Mouse (Mus musculus): ENCODE measurements at regions not wholly inside any gene's neighbourhood (a gene's known extent, or its start where the extent isn't known, plus 50 kb on each side); places are given as distances from the start of the nearest gene placed in this dataset.

DNA sequence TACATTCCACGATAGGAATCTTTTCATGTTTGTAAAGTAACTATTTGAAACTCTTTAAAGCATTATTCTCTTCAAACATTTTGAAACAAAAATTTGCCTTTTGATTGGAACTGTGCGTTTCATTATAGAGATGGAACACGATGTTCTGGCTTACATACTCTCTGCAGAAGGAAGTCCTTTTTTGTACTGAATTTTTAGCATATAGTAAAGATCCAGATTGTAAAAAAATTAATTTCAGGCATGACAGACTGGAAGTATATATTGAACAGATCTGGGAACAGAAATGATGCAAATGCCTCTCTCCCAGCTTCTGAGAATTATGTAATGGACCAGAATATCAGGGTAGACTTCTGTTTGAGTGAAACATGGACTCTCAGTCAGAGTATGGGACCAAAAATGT is 566.0 kb upstream of the Mef2c start:
- WGBS = 90% methylated on average over 3 of the region's 3 CpGs
- H3K9me3 ChIP-seq (replicated peaks) = no peaks in the 10 kb centered on the region
- H3K27me3 ChIP-seq (ENCODE audit: low read depth, poor library complexity, severe bottlenecking) = no peaks in the 10 kb centered on the region
- DNase-seq (ENCODE audit: low spot score) = no peak
- peaks cover 2% of the 10 kb centered on the region for H3K4me1 ChIP-seq
- no peak overlapping the region for H3K4me3 ChIP-seq
- no peak overlapping the region for H3K27ac ChIP-seq (replicated peaks)
- no peaks in the 10 kb centered on the region for H3K36me3 ChIP-seq

DNA sequence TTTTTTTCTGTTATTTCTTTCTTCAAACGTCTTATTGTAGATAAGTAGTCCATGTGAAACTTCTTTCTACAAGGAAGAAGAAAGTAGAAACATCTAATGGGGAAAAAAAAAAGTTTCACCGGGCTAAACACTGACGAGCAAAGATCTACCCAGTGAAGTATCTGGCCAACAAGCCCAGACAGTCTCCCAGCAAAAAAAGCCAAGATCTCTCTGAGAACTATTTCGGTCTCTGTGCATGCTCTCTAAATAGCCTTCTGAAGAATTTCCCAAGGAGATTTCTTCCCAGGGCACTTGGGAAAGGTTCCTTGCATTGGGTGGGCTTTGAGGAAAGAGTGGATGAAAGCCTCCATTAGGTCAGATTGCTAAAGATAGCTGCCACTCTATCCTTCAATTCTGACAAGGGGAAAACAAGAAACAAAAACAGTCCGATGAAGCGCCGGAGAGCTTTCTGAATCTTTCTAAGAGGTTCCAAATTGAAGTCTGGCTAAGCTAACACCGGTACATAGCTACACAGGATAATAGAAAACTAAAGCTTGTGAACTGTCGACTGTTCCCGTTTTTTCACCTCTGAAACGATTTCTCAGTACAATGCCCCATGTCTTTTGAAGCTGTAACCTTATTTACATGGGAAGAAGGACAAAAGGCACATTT is 561.0 kb upstream of the Mef2c start:
- peaks cover 8% of the 10 kb centered on the region for H3K4me1 ChIP-seq
- no peak overlapping the region for H3K4me3 ChIP-seq
- H3K27ac ChIP-seq (replicated peaks) = peak overlapping the region; percentile 23; the same call in 1 of the 2 replicates
- no peaks in the 10 kb centered on the region for H3K36me3 ChIP-seq
- DNase-seq (ENCODE audit: low spot score) = no peak
- 66% methylated on average over 11 of the region's 11 CpGs for WGBS
- H3K9me3 ChIP-seq (replicated peaks) = no peaks in the 10 kb centered on the region
- no peaks in the 10 kb centered on the region for H3K27me3 ChIP-seq (ENCODE audit: low read depth, poor library complexity, severe bottlenecking)

DNA sequence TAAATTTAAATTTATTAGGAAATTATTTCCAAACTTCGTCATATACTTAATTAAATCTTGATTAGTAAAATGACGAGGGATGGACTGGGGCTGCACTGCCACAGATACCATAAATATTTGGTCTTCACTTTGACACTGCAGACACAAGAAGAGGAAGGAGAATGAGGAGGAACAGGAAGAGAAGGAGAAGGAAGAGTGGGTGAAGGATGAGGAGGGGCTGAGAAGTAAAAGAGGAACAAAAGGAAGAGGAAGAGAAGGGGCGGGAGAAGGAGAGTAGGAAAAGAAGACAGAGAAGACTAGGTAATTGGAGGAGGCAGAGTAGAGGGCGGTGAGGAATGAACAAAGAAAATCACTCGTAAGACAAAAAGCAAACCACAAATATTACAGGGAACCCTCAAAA is 556.9 kb upstream of the Mef2c start:
- Histone ChIP-seq H3K4me3 (no peak overlapping the region), H3K9me3 (replicated peaks) (no peaks in the 10 kb centered on the region), H3K36me3 (no peaks in the 10 kb centered on the region), H3K27me3 (ENCODE audit: low read depth, poor library complexity, severe bottlenecking) (no peaks in the 10 kb centered on the region), H3K27ac (replicated peaks) (no peak overlapping the region), H3K4me1 (peaks cover 8% of the 10 kb centered on the region)
- DNase-seq (ENCODE audit: low spot score) = no peak
- WGBS = 87% methylated on average over 5 of the region's 5 CpGs

DNA sequence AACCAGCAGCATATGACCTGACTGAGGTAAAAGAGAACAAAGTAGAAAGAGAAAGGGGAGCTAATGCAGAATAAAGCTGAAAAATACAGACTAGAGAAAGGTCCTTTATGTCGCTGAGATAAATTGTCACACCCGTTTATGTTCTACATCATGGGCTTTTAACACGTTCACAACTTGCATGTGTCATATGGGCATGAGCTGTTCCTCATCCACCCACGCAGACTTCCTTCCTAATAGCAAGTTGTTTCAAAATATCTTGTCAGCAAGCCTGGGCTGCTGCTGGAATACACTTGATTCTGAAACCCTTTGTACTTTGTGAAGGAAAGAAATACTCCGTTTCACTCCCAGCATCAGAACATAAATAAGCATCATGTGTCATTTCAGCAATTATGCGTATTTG is 554.3 kb upstream of the Mef2c start:
- Histone ChIP-seq H3K36me3 (no peaks in the 10 kb centered on the region), H3K27ac (replicated peaks) (no peak overlapping the region), H3K4me1 (no peaks in the 10 kb centered on the region), H3K4me3 (no peak overlapping the region), H3K9me3 (replicated peaks) (no peaks in the 10 kb centered on the region), H3K27me3 (ENCODE audit: low read depth, poor library complexity, severe bottlenecking) (no peaks in the 10 kb centered on the region)
- DNase-seq (ENCODE audit: low spot score) = no peak
- WGBS = 90% methylated on average over 6 of the region's 6 CpGs

DNA sequence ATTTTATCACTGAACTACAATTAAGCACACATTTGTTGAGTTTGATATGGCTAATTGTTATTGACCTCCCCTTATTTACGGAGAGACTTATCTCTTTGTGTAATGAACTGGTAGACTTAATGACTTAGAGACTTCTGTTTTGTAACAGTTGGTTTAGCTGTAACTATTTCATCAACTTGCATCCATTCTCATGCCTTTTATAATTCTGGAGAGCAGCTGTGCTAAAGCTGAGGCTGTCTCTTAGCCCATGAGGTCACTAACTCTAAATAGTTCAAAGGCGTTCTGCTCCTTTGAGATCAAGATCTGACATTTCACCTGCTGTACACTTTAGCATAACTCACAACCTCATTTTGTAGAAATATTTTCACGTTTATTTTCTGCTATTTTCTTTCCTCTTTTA is 541.5 kb upstream of the Mef2c start:
- 78% methylated on average over 3 of the region's 3 CpGs for WGBS
- Histone ChIP-seq H3K36me3 (no peaks in the 10 kb centered on the region), H3K27me3 (ENCODE audit: low read depth, poor library complexity, severe bottlenecking) (no peaks in the 10 kb centered on the region), H3K4me3 (no peak overlapping the region), H3K27ac (replicated peaks) (no peak overlapping the region), H3K9me3 (replicated peaks) (no peaks in the 10 kb centered on the region), H3K4me1 (no peaks in the 10 kb centered on the region)
- no peak for DNase-seq (ENCODE audit: low spot score)

DNA sequence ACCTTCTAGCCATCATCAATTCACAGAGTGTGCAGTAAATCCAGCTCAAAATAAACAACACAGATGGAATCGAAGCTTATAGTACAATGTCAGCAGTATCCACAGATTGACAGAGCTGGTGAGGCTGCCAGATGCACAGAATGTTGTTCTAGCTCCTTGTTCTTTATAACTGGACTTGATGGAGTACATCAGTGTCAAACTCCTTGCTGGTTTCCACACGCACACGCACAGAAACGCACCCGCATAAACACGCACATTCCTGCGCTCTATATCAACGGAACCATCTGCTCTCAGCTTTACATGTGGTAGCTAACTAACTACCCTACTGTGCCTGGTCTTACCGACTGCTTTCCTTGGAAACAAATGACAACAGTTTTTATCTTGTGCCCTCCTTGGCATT is 532.1 kb upstream of the Mef2c start:
- WGBS = 91% methylated on average over 9 of the region's 9 CpGs
- Histone ChIP-seq H3K4me3 (no peak overlapping the region), H3K36me3 (no peaks in the 10 kb centered on the region), H3K4me1 (no peaks in the 10 kb centered on the region), H3K27ac (replicated peaks) (no peak overlapping the region), H3K27me3 (ENCODE audit: low read depth, poor library complexity, severe bottlenecking) (no peaks in the 10 kb centered on the region), H3K9me3 (replicated peaks) (no peaks in the 10 kb centered on the region)
- no peak for DNase-seq (ENCODE audit: low spot score)

DNA sequence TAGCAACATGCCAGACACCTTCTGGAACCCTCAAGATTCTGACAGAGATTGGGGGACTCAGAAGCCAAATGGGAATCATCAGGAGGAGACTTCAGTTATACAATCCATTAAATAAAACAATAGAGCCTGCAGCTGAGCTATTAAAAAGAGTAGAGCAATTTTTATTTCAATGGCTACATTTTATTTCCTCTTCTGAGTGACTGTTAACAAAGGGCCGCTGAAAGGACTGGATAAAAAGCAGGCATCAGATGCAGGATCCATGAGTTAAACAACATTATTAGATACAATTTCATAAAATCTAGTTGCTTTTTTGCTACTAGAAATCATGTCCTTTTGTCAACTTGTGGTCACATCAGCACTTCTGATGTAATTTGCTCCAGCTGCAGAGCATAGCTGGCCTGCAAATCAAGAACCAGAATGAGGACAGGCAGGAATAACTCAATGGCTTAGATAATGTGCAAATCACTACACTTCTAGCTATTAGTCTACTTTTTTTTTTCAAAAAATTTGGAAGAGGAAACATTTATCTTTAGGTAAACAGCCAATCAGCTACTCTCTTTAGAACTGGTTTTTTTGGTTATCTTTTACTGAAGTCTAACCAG is 529.5 kb upstream of the Mef2c start:
- Histone ChIP-seq H3K27me3 (ENCODE audit: low read depth, poor library complexity, severe bottlenecking) (no peaks in the 10 kb centered on the region), H3K9me3 (replicated peaks) (no peaks in the 10 kb centered on the region), H3K36me3 (no peaks in the 10 kb centered on the region), H3K4me1 (no peaks in the 10 kb centered on the region), H3K27ac (replicated peaks) (no peak overlapping the region), H3K4me3 (no peak overlapping the region)
- whole genome bisulfite sequencing = 95% methylated on average over 1 of the region's 1 CpGs
- no peak for DNase-seq (ENCODE audit: low spot score)

DNA sequence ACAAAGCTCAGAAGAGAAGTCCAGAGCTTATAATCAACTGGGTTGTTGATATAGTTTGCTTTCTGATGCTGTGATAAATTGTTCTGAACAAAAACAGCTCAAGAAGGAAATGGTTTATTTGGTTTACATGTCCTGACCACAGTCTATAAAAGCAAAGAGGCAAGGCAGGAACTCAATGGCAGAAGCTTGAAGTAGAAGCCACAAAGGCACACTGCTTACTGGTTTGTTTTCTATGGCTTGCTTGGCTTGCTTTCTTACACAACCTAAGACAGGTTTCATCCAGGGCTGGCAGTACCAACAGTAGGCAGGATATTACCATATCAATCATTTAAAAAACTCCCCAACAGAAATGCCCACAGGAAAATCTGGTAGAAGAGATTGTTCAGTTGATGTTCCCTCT is 502.7 kb upstream of the Mef2c start:
- no peak overlapping the region for H3K27ac ChIP-seq (replicated peaks)
- no peak for DNase-seq (ENCODE audit: low spot score)
- H3K9me3 ChIP-seq (replicated peaks) = peaks cover 4% of the 10 kb centered on the region; the same call in 1 of the 2 replicates
- H3K4me3 ChIP-seq = no peak overlapping the region
- H3K4me1 ChIP-seq = no peaks in the 10 kb centered on the region
- no peaks in the 10 kb centered on the region for H3K36me3 ChIP-seq
- no peaks in the 10 kb centered on the region for H3K27me3 ChIP-seq (ENCODE audit: low read depth, poor library complexity, severe bottlenecking)

DNA sequence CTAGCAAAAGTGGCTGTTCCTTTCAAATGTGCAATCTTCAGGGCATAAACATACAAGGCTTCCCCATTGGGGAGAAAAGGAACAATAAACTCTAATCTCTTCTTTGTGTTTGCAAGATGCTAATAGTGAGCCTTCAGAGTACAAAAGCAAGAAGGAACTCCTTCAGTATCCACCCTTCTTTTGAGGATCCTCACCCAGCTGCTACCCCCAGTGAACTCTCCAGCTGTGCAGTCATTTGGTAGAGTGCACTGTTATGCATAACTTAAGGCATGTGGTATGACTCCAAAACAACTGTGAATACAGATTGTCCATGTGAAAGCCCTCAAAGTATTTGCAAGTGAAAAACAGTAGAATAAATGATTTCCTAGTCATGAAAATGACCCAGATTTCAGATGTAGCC is 487.1 kb upstream of the Mef2c start:
- Histone ChIP-seq H3K27me3 (ENCODE audit: low read depth, poor library complexity, severe bottlenecking) (no peaks in the 10 kb centered on the region), H3K27ac (replicated peaks) (no peak overlapping the region), H3K4me1 (peaks cover 9% of the 10 kb centered on the region), H3K9me3 (replicated peaks) (0 out of 2 replicates have a peak, but pooled peaks cover 6% of the 10 kb centered on the region), H3K36me3 (no peaks in the 10 kb centered on the region), H3K4me3 (no peak overlapping the region)
- DNase-seq (ENCODE audit: low spot score) = no peak

DNA sequence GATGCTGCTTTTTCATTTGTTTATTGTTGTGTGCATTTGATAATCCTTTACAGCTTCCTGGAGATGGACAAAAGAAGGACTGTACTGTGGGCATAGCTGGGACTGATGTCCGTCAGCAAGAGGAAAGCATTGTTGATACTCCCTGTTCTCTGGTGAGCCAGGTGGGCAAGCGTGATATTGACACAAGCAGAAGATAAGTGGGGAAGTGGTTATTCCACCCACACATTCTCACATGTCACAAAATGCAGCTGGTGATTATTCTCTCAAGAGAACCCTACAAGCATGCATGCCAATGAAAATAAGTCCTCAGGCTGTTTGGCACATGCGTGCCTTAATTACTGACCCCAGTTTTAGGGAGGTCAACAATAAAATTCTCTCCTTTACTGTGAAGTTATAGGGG is 483.0 kb upstream of the Mef2c start:
- Histone ChIP-seq H3K27ac (replicated peaks) (no peak overlapping the region), H3K9me3 (replicated peaks) (no peaks in the 10 kb centered on the region), H3K4me3 (no peak overlapping the region), H3K27me3 (ENCODE audit: low read depth, poor library complexity, severe bottlenecking) (no peaks in the 10 kb centered on the region), H3K4me1 (peaks cover 9% of the 10 kb centered on the region), H3K36me3 (no peaks in the 10 kb centered on the region)
- DNase-seq (ENCODE audit: low spot score) = no peak
- 73% methylated on average over 3 of the region's 3 CpGs for WGBS

DNA sequence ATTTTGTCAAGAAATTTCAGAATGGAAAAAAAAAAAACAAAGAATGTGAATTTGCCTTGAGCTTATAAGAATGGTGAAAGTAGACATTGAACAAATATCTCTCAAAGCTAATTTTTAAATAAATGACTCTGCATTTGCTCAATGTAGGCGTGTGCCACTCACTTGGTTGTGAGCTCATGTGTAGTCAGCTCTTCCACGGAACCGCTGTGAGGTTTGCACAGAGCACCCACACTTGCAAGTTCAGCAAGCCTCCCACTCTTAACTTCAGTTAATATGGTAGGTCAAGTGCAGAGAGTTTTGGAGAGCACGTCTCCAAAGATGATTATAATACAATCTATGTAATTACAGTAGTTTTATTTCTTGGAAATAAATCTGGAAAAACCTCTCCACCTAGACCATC is 479.9 kb upstream of the Mef2c start:
- Histone ChIP-seq H3K4me1 (no peaks in the 10 kb centered on the region), H3K4me3 (no peak overlapping the region), H3K36me3 (no peaks in the 10 kb centered on the region), H3K27me3 (ENCODE audit: low read depth, poor library complexity, severe bottlenecking) (no peaks in the 10 kb centered on the region), H3K27ac (replicated peaks) (no peak overlapping the region), H3K9me3 (replicated peaks) (no peaks in the 10 kb centered on the region)
- 91% methylated on average over 4 of the region's 4 CpGs for WGBS
- no peak for DNase-seq (ENCODE audit: low spot score)

DNA sequence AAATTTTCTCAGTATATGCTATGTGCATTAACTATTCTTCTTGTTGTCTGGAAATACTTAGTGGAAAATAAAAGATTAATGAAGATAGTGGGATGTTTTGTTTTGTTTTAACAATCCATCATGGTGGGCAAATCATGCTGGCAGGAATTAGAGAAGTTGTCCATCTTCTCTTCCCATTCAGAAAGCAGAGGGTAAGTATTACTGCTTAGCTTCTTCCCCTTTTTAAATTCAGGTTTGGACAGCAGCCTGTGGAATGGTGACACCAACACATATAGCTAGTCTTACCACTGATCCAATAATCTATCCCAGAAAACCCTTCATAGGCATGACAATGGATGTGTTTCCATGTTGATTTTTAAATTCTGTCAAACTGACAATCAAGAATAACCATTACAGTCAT is 467.9 kb upstream of the Mef2c start:
- no peak overlapping the region for H3K27ac ChIP-seq (replicated peaks)
- no peak overlapping the region for H3K4me3 ChIP-seq
- no peaks in the 10 kb centered on the region for H3K27me3 ChIP-seq (ENCODE audit: low read depth, poor library complexity, severe bottlenecking)
- H3K4me1 ChIP-seq = no peaks in the 10 kb centered on the region
- no peak for DNase-seq (ENCODE audit: low spot score)
- H3K9me3 ChIP-seq (replicated peaks) = no peaks in the 10 kb centered on the region
- no peaks in the 10 kb centered on the region for H3K36me3 ChIP-seq

DNA sequence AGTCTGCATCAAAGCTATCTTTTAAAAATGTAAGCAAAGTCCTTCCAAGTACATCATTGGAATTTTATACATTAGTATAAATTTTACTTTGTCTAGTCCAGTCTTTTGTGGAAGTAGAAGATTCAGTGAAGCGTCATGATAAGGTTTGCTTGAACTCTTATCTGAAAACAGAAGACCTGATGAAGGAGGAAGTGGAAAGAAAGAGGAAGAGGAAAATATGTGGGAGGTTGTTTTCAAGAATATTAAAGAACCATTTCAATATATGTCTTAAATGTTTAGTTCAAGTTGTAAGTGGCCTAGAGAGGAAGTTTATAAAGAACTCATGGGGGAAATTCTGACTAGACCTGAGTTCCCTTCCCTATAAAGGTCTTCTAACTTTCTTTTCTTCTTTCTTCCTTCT is 462.3 kb upstream of the Mef2c start:
- no peaks in the 10 kb centered on the region for H3K27me3 ChIP-seq (ENCODE audit: low read depth, poor library complexity, severe bottlenecking)
- 94% methylated on average over 1 of the region's 1 CpGs for WGBS
- H3K4me3 ChIP-seq = no peak overlapping the region
- DNase-seq (ENCODE audit: low spot score) = no peak
- H3K27ac ChIP-seq (replicated peaks) = no peak overlapping the region
- H3K4me1 ChIP-seq = no peaks in the 10 kb centered on the region
- no peaks in the 10 kb centered on the region for H3K36me3 ChIP-seq
- no peaks in the 10 kb centered on the region for H3K9me3 ChIP-seq (replicated peaks)

DNA sequence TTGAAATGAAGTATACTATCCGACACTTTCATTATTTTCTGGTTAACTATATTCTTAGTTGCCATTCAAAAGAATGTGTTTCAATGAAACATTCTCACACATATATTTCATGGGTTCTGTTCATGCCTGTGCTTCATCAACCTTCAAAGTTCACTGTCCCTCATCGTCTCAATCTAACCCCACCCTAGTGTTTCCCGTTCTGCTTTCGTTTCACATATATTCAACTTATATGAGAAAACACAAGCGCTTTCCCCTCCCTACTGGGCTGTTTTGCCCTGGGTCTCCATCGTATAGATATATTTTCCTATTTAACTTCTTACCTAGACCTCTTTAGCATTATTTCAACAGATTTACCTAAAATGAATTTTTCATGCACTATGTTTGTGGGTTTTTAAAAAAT is 458.3 kb upstream of the Mef2c start:
- 96% methylated on average over 6 of the region's 6 CpGs for WGBS
- no peaks in the 10 kb centered on the region for H3K36me3 ChIP-seq
- H3K4me3 ChIP-seq = no peak overlapping the region
- H3K27ac ChIP-seq (replicated peaks) = no peak overlapping the region
- H3K4me1 ChIP-seq = no peaks in the 10 kb centered on the region
- no peak for DNase-seq (ENCODE audit: low spot score)
- H3K27me3 ChIP-seq (ENCODE audit: low read depth, poor library complexity, severe bottlenecking) = no peaks in the 10 kb centered on the region
- no peaks in the 10 kb centered on the region for H3K9me3 ChIP-seq (replicated peaks)
